Mouse (Mus musculus): ENCODE results near the gene Xxylt1. TPM values are rescaled to one million over a fixed set of nuclear protein-coding genes. Genes with fewer than 3 reads are reported as not detected.

The Xxylt1 gene
- polyA plus RNA-seq, 1 experiment from 2014 or later: 8.0 TPM

GRCm38 (mm10) chr16:31023803-31024202 is 57.4 kb downstream of the Xxylt1 start:
- ATAC-seq (replicated peaks; ENCODE audit: extremely low read depth, insufficient read depth, low FRiP score): no peak
- Histone ChIP-seq H3K9ac (ENCODE audit: low read length) (no peak overlapping the region), H3K27me3 (ENCODE audit: control insufficient read depth, insufficient read depth, low read length) (no peaks in the 10 kb centered on the region), H3K9me3 (replicated peaks; ENCODE audit: control insufficient read depth, low read length) (no peaks in the 10 kb centered on the region), H3K4me3 (ENCODE audit: low read length) (no peak overlapping the region), H3K36me3 (ENCODE audit: control insufficient read depth, insufficient read depth) (no peaks in the 10 kb centered on the region), H3K4me2 (ENCODE audit: low read depth, low read length) (no peak overlapping the region), H3K27ac (ENCODE audit: low read length) (no peak overlapping the region), H3K4me1 (ENCODE audit: control insufficient read depth, insufficient read depth, low read length) (peaks cover 26% of the 10 kb centered on the region)
- 81% methylated on average over 8 of the region's 8 CpGs for WGBS

GRCm38 (mm10) chr16:31022287-31022686 is 58.9 kb downstream of the Xxylt1 start:
- ATAC-seq (replicated peaks; ENCODE audit: extremely low read depth, insufficient read depth, low FRiP score): 0 out of 2 replicates have a peak, but pooled peaks have one; percentile 50
- Histone ChIP-seq H3K9me3 (replicated peaks; ENCODE audit: control insufficient read depth, low read length) (no peaks in the 10 kb centered on the region), H3K27me3 (ENCODE audit: control insufficient read depth, insufficient read depth, low read length) (no peaks in the 10 kb centered on the region), H3K9ac (ENCODE audit: low read length) (no peak overlapping the region), H3K4me3 (ENCODE audit: low read length) (no peak overlapping the region), H3K4me2 (ENCODE audit: low read depth, low read length) (no peak overlapping the region), H3K36me3 (ENCODE audit: control insufficient read depth, insufficient read depth) (no peaks in the 10 kb centered on the region), H3K4me1 (ENCODE audit: control insufficient read depth, insufficient read depth, low read length) (peaks cover 26% of the 10 kb centered on the region), H3K27ac (ENCODE audit: low read length) (no peak overlapping the region)
- WGBS: 37% methylated on average over 5 of the region's 5 CpGs

DNA sequence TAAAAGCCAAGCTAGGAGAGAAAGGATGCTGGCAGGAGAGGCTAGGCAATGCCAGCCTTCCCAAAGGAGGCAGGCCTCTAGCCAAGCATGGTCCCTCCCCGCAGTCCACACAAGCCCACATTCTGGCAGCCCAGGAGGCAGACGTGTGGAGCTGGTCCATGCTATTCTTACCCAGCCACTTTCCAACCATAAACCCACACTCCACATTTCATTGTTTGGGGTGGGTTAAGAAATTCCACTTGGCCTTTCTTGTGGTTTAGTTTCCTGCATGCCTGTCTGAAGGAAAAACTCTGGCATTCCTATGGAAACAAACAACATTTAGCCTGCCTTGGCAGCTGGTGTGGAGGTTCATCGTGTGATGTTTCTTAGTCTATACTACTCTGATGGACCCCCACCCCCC is 61.7 kb downstream of the Xxylt1 start:
- ATAC-seq (replicated peaks; ENCODE audit: extremely low read depth, insufficient read depth, low FRiP score): no peak
- H3K9ac ChIP-seq (ENCODE audit: low read length): no peak overlapping the region
- no peak overlapping the region for H3K4me3 ChIP-seq (ENCODE audit: low read length)
- 65% methylated on average over 3 of the region's 3 CpGs for WGBS
- no peak overlapping the region for H3K4me2 ChIP-seq (ENCODE audit: low read depth, low read length)
- H3K4me1 ChIP-seq (ENCODE audit: control insufficient read depth, insufficient read depth, low read length): peaks cover 22% of the 10 kb centered on the region
- no peaks in the 10 kb centered on the region for H3K36me3 ChIP-seq (ENCODE audit: control insufficient read depth, insufficient read depth)
- no peaks in the 10 kb centered on the region for H3K9me3 ChIP-seq (replicated peaks; ENCODE audit: control insufficient read depth, low read length)
- no peaks in the 10 kb centered on the region for H3K27me3 ChIP-seq (ENCODE audit: control insufficient read depth, insufficient read depth, low read length)
- no peak overlapping the region for H3K27ac ChIP-seq (ENCODE audit: low read length)

DNA sequence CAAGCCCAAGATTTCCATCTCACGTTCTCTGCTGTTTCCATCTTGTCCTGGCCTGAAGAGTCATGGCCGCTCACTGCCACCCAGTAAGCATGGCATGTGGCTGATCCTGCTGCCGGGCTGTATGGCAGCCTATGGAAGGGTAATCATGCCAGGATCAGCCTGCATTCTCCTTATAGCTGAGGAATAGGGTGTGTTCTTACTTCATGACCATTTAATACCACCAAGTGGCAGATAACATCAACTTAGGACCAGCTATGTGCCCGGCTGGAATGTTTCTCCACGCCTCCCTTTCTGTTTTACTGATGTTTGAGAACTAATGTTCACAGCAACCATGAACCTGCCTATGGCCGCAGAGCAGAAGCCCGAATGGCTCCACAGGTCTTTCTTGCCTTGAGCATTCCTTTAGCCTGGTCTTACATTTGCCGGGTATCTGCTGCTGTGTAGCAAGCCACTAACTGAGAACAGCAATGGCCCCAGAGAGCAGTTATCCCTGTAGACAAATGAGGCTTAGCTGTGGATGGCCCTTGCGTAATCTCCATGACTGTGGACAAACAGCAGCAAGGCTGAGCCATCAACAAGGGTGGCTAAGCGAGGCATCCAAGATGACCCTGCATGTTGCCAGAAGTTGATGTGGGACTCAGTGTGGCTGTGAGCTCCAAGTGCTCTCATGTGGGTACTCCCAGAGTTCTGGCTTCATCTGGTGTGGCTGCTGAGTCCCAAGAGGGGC is 63.4 kb downstream of the Xxylt1 start:
- no peak overlapping the region for H3K4me2 ChIP-seq (ENCODE audit: low read depth, low read length)
- H3K27me3 ChIP-seq (ENCODE audit: control insufficient read depth, insufficient read depth, low read length): no peaks in the 10 kb centered on the region
- no peak overlapping the region for H3K4me3 ChIP-seq (ENCODE audit: low read length)
- no peaks in the 10 kb centered on the region for H3K36me3 ChIP-seq (ENCODE audit: control insufficient read depth, insufficient read depth)
- WGBS: 88% methylated on average over 10 of the region's 10 CpGs
- no peak for ATAC-seq (replicated peaks; ENCODE audit: extremely low read depth, insufficient read depth, low FRiP score)
- no peaks in the 10 kb centered on the region for H3K9me3 ChIP-seq (replicated peaks; ENCODE audit: control insufficient read depth, low read length)
- H3K27ac ChIP-seq (ENCODE audit: low read length): no peak overlapping the region
- H3K9ac ChIP-seq (ENCODE audit: low read length): no peak overlapping the region
- H3K4me1 ChIP-seq (ENCODE audit: control insufficient read depth, insufficient read depth, low read length): peaks cover 21% of the 10 kb centered on the region

DNA sequence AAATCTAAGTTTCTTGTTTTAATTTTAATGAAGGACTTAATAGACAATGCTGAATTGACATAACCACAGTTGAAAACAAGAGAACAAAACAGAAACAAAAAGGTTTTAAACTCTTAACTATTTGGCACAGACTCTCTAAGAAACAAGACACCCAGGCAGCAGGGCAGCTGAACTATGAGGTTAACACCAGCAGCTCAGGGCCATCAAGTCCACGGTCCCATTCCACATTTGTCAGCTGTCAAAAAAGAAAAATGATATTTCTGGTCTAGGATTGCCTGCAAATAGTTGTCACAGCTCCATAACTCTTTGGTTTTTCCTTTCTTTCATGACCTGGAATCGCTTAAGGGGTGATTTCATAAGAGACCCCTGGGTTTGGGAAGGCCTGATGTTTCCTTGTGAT is 64.6 kb downstream of the Xxylt1 start:
- H3K9me3 ChIP-seq (replicated peaks; ENCODE audit: control insufficient read depth, low read length): no peaks in the 10 kb centered on the region
- WGBS: 76% methylated on average over 2 of the region's 2 CpGs

GRCm38 (mm10) chr16:31016169-31016568 is 65.1 kb downstream of the Xxylt1 start:
- no peak overlapping the region for H3K27ac ChIP-seq (ENCODE audit: low read length)
- no peak overlapping the region for H3K4me3 ChIP-seq (ENCODE audit: low read length)
- ATAC-seq (replicated peaks; ENCODE audit: extremely low read depth, insufficient read depth, low FRiP score): no peak
- H3K4me2 ChIP-seq (ENCODE audit: low read depth, low read length): no peak overlapping the region
- H3K9me3 ChIP-seq (replicated peaks; ENCODE audit: control insufficient read depth, low read length): no peaks in the 10 kb centered on the region
- H3K36me3 ChIP-seq (ENCODE audit: control insufficient read depth, insufficient read depth): no peaks in the 10 kb centered on the region
- H3K27me3 ChIP-seq (ENCODE audit: control insufficient read depth, insufficient read depth, low read length): no peaks in the 10 kb centered on the region
- H3K9ac ChIP-seq (ENCODE audit: low read length): no peak overlapping the region
- H3K4me1 ChIP-seq (ENCODE audit: control insufficient read depth, insufficient read depth, low read length): peaks cover 6% of the 10 kb centered on the region
- 71% methylated on average over 8 of the region's 8 CpGs for WGBS

More for the DNA sequence above, 64.6 kb downstream of the Xxylt1 start:
- Histone ChIP-seq H3K4me3 (ENCODE audit: low read length) (no peak overlapping the region), H3K36me3 (ENCODE audit: control insufficient read depth, insufficient read depth) (no peaks in the 10 kb centered on the region), H3K9ac (ENCODE audit: low read length) (no peak overlapping the region), H3K27ac (ENCODE audit: low read length) (no peak overlapping the region), H3K4me1 (ENCODE audit: control insufficient read depth, insufficient read depth, low read length) (peaks cover 10% of the 10 kb centered on the region), H3K27me3 (ENCODE audit: control insufficient read depth, insufficient read depth, low read length) (no peaks in the 10 kb centered on the region), H3K4me2 (ENCODE audit: low read depth, low read length) (no peak overlapping the region)
- ATAC-seq (replicated peaks; ENCODE audit: extremely low read depth, insufficient read depth, low FRiP score): no peak

GRCm38 (mm10) chr16:31015271-31015670 is 66.0 kb downstream of the Xxylt1 start:
- 86% methylated on average over 1 of the region's 1 CpGs for WGBS
- Histone ChIP-seq H3K9me3 (replicated peaks; ENCODE audit: control insufficient read depth, low read length) (no peaks in the 10 kb centered on the region), H3K4me2 (ENCODE audit: low read depth, low read length) (no peak overlapping the region)

GRCm38 (mm10) chr16:31012236-31012635 is 69.0 kb downstream of the Xxylt1 start:
- no peak for ATAC-seq (replicated peaks; ENCODE audit: extremely low read depth, insufficient read depth, low FRiP score)
- Histone ChIP-seq H3K27me3 (ENCODE audit: control insufficient read depth, insufficient read depth, low read length) (no peaks in the 10 kb centered on the region), H3K9ac (ENCODE audit: low read length) (no peak overlapping the region), H3K9me3 (replicated peaks; ENCODE audit: control insufficient read depth, low read length) (no peaks in the 10 kb centered on the region), H3K4me1 (ENCODE audit: control insufficient read depth, insufficient read depth, low read length) (0 out of 2 replicates have a peak, but pooled peaks cover 3% of the 10 kb centered on the region), H3K4me2 (ENCODE audit: low read depth, low read length) (no peak overlapping the region), H3K27ac (ENCODE audit: low read length) (no peak overlapping the region), H3K36me3 (ENCODE audit: control insufficient read depth, insufficient read depth) (no peaks in the 10 kb centered on the region), H3K4me3 (ENCODE audit: low read length) (no peak overlapping the region)
- 83% methylated on average over 10 of the region's 10 CpGs for WGBS

More at GRCm38 (mm10) chr16:31015271-31015670, 66.0 kb downstream of the Xxylt1 start:
- Histone ChIP-seq H3K27ac (ENCODE audit: low read length) (no peak overlapping the region), H3K27me3 (ENCODE audit: control insufficient read depth, insufficient read depth, low read length) (no peaks in the 10 kb centered on the region), H3K9ac (ENCODE audit: low read length) (no peak overlapping the region), H3K4me1 (ENCODE audit: control insufficient read depth, insufficient read depth, low read length) (no peaks in the 10 kb centered on the region), H3K36me3 (ENCODE audit: control insufficient read depth, insufficient read depth) (no peaks in the 10 kb centered on the region), H3K4me3 (ENCODE audit: low read length) (no peak overlapping the region)
- ATAC-seq (replicated peaks; ENCODE audit: extremely low read depth, insufficient read depth, low FRiP score): no peak

DNA sequence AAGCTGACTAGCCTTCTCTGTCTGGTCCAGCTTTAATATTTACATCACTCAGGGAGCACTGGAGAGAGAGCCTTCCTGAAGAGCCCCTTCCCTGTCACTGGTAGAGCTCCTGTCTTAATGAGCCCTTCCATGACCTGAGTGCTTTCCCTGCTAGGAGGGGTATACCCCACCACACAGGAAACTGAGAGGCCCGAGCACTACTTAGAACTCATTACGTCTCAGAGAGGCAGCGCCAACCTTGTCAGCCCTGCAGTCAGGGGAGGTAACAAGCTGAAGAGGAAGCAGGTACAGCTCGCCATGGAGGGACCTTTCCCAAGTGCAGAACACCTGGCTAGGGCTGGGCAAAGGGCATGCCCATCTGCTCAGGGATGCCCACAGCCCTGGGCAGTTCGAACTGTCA is 70.8 kb downstream of the Xxylt1 start:
- Histone ChIP-seq H3K27me3 (ENCODE audit: control insufficient read depth, insufficient read depth, low read length) (no peaks in the 10 kb centered on the region), H3K36me3 (ENCODE audit: control insufficient read depth, insufficient read depth) (no peaks in the 10 kb centered on the region), H3K4me2 (ENCODE audit: low read depth, low read length) (no peak overlapping the region), H3K4me3 (ENCODE audit: low read length) (no peak overlapping the region), H3K9ac (ENCODE audit: low read length) (no peak overlapping the region), H3K27ac (ENCODE audit: low read length) (no peak overlapping the region), H3K4me1 (ENCODE audit: control insufficient read depth, insufficient read depth, low read length) (0 out of 2 replicates have a peak, but pooled peaks cover 3% of the 10 kb centered on the region), H3K9me3 (replicated peaks; ENCODE audit: control insufficient read depth, low read length) (no peaks in the 10 kb centered on the region)
- no peak for ATAC-seq (replicated peaks; ENCODE audit: extremely low read depth, insufficient read depth, low FRiP score)
- 74% methylated on average over 5 of the region's 5 CpGs for WGBS
